Mouse (Mus musculus): Measurements from ENCODE around the gene Ntn5. TPM values are rescaled to one million over a fixed set of nuclear protein-coding genes. Genes with fewer than 3 reads are reported as not detected.

Gene Ntn5
- total and polyA plus RNA-seq, 2 experiments from 2014 or later = 0.73 to 1.3 TPM

DNA sequence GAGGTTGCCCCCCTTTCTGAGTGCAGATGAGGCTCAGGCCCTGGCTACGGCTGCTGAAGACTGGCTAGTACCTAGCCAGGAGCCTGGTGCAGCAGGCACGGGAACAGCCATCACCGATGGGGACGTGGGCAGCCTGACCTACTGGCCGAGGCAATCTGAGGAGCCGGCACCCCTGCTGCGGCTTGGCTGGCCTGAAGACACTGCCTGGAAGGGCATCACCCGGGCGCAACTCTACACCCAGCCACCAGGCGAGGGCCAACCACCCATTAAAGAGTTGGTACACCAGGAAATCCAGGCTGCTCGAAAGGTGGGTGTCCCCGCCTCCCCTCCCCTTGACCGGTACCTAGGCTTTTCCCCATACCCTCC, 38.5 kb downstream of the Ntn5 start:
- H3K4me3 ChIP-seq (ENCODE audit: low read depth, low read length) = no peak overlapping the region
- H3K36me3 ChIP-seq (ENCODE audit: insufficient read depth, low read length) = peaks cover 48% of the 10 kb centered on the region

DNA sequence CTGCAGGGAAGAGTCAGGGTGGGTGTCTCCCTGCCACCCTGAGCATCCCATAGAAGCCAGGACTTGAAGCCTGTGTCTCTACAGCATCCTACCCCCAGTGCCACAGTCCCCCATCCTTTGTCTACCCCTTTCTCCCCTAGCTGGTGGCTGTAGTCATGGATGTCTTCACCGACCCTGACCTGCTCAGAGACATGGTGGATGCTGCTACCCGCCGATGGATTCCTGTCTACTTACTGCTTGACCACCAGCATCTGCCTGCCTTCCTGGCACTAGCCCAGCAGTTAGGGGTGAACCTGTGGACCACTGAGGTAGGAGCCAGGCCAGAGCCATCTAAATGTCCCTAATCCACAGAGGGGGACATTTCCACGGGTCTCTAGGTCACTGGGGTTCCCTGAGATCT, 39.5 kb downstream of the Ntn5 start:
- TF ChIP-seq CTCF (IDR thresholded peaks at IDR 0.05) = no peak
- H3K36me3 ChIP-seq (ENCODE audit: insufficient read depth, low read length) = peaks cover 48% of the 10 kb centered on the region

More for the DNA sequence above, 38.5 kb downstream of the Ntn5 start:
- peaks cover 3% of the 10 kb centered on the region; the same call in 1 of the 2 replicates for H3K4me1 ChIP-seq (ENCODE audit: insufficient read depth, low read length)
- TF ChIP-seq CTCF (IDR thresholded peaks at IDR 0.05) = peak; percentile 12; the same call in 1 of the 2 replicates
- H3K9ac ChIP-seq (replicated peaks; ENCODE audit: low read length, poor library complexity, severe bottlenecking) = 0 out of 2 replicates have a peak overlapping the region, but pooled peaks have one; percentile 13
- ATAC-seq (ENCODE audit: low FRiP score) = no peak
- H3K4me2 ChIP-seq (ENCODE audit: low read depth, low read length, poor library complexity, severe bottlenecking) = no peak overlapping the region
- no peak for DNase-seq (ENCODE audit: low spot score)
- no peaks in the 10 kb centered on the region for H3K9me3 ChIP-seq (ENCODE audit: low read length)
- no peak overlapping the region for H3K27ac ChIP-seq (ENCODE audit: low read depth, low read length)
- WGBS = 85% methylated on average over 13 of the region's 13 CpGs
- H3K27me3 ChIP-seq (ENCODE audit: insufficient read depth, low read length) = no peaks in the 10 kb centered on the region

DNA sequence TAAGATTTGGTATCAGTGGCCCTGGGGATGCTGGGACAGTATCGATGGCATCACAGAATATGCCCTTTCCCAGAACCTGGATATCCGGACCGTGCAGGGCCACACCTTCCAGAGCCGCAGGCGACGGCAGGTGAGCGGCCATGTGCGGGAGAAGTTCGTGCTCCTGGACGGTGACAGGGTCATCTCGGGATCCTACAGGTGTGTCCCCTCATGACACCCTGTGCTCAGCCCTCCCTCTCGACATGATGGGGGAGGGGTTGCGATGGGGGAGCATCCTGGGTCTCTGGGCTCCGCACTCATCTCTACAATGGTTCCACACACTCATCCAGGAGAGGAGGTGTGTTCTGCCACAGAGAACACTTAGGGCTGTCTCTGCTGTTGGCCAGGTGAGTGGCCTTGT, 40.0 kb downstream of the Ntn5 start:
- H3K27ac ChIP-seq (ENCODE audit: low read depth, low read length) = no peak overlapping the region
- H3K9me3 ChIP-seq (ENCODE audit: low read length) = no peaks in the 10 kb centered on the region
- no peak for ATAC-seq (ENCODE audit: low FRiP score)
- no peak overlapping the region for H3K9ac ChIP-seq (replicated peaks; ENCODE audit: low read length, poor library complexity, severe bottlenecking)
- no peak overlapping the region for H3K4me2 ChIP-seq (ENCODE audit: low read depth, low read length, poor library complexity, severe bottlenecking)
- WGBS = 95% methylated on average over 14 of the region's 14 CpGs
- peaks cover 3% of the 10 kb centered on the region; the same call in 1 of the 2 replicates for H3K4me1 ChIP-seq (ENCODE audit: insufficient read depth, low read length)
- H3K36me3 ChIP-seq (ENCODE audit: insufficient read depth, low read length) = peaks cover 48% of the 10 kb centered on the region
- TF ChIP-seq CTCF (IDR thresholded peaks at IDR 0.05) = no peak
- H3K4me3 ChIP-seq (ENCODE audit: low read depth, low read length) = no peak overlapping the region
- DNase-seq (ENCODE audit: low spot score) = no peak
- H3K27me3 ChIP-seq (ENCODE audit: insufficient read depth, low read length) = no peaks in the 10 kb centered on the region

More for the DNA sequence above, 39.5 kb downstream of the Ntn5 start:
- ATAC-seq (ENCODE audit: low FRiP score) (no peak), DNase-seq (ENCODE audit: low spot score) (no peak)
- WGBS = 95% methylated on average over 4 of the region's 4 CpGs
- no peak overlapping the region for H3K27ac ChIP-seq (ENCODE audit: low read depth, low read length)
- H3K4me3 ChIP-seq (ENCODE audit: low read depth, low read length) = no peak overlapping the region
- H3K4me1 ChIP-seq (ENCODE audit: insufficient read depth, low read length) = peaks cover 3% of the 10 kb centered on the region; the same call in 1 of the 2 replicates
- no peaks in the 10 kb centered on the region for H3K27me3 ChIP-seq (ENCODE audit: insufficient read depth, low read length)
- H3K4me2 ChIP-seq (ENCODE audit: low read depth, low read length, poor library complexity, severe bottlenecking) = no peak overlapping the region
- H3K9me3 ChIP-seq (ENCODE audit: low read length) = no peaks in the 10 kb centered on the region
- 0 out of 2 replicates have a peak overlapping the region, but pooled peaks have one; percentile 33 for H3K9ac ChIP-seq (replicated peaks; ENCODE audit: low read length, poor library complexity, severe bottlenecking)

DNA sequence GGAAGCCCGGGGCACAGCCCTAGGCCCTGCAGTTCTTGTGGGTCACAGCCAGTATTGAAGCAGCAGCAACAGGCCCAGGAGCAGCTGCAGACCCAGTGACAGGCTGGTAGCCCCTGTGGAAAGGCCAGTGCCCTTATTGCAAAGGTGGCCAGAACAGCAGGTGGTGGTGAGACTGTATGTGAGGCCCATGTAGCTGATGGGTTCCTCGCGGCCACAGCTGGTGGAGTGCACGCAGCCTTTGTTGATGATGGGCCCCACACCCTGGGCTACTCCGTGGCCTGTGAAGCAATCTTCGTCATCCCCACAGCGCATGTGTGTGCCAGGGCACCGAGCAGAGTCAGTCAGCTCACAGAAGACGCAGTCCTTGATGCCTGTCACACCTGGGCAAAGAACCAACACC, 41.3 kb downstream of the Ntn5 start:
- no peak overlapping the region for H3K9ac ChIP-seq (replicated peaks; ENCODE audit: low read length, poor library complexity, severe bottlenecking)
- ATAC-seq (ENCODE audit: low FRiP score) (no peak), DNase-seq (ENCODE audit: low spot score) (no peak)
- H3K27me3 ChIP-seq (ENCODE audit: insufficient read depth, low read length) = no peaks in the 10 kb centered on the region
- H3K4me1 ChIP-seq (ENCODE audit: insufficient read depth, low read length) = no peaks in the 10 kb centered on the region
- H3K4me2 ChIP-seq (ENCODE audit: low read depth, low read length, poor library complexity, severe bottlenecking) = no peak overlapping the region
- H3K36me3 ChIP-seq (ENCODE audit: insufficient read depth, low read length) = peaks cover 44% of the 10 kb centered on the region
- 94% methylated on average over 9 of the region's 9 CpGs for WGBS
- H3K9me3 ChIP-seq (ENCODE audit: low read length) = no peaks in the 10 kb centered on the region
- H3K4me3 ChIP-seq (ENCODE audit: low read depth, low read length) = no peak overlapping the region
- no peak for TF ChIP-seq CTCF (IDR thresholded peaks at IDR 0.05)
- no peak overlapping the region for H3K27ac ChIP-seq (ENCODE audit: low read depth, low read length)

DNA sequence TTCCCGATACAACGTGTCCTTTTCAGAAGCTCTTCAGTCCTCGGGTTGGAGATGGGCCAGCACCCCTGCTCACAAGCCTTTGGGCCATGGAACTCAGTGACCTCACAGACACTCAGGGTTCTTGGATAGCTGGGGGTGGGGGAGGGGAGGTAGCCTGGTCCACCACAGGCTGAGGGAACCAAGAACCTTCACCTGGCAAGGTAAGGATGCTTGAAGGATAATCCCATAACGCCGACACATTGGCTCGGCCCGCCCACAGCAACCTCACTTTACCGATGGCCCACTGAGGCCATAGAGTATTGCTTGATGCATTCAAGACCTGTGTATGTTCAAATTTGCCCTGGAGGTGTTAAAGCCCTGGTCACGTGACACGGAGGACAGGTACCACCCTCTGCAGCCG, 41.9 kb downstream of the Ntn5 start, which contains the start of gene Spaca4:
Spaca4 (minus strand) TSS at position 101 of the 400 bp plus-strand sequence.
- no peaks in the 10 kb centered on the region for H3K9me3 ChIP-seq (ENCODE audit: low read length)
- H3K4me1 ChIP-seq (ENCODE audit: insufficient read depth, low read length) = no peaks in the 10 kb centered on the region
- WGBS = 93% methylated on average over 11 of the region's 11 CpGs
- ATAC-seq (ENCODE audit: low FRiP score) (no peak), DNase-seq (ENCODE audit: low spot score) (no peak)
- no peak within 1 kb of the TSS for H3K27ac ChIP-seq (ENCODE audit: low read depth, low read length)
- no peaks in the 10 kb centered on the region for H3K27me3 ChIP-seq (ENCODE audit: insufficient read depth, low read length)
- no peak within 1 kb of the TSS for H3K9ac ChIP-seq (replicated peaks; ENCODE audit: low read length, poor library complexity, severe bottlenecking)
- no peak for TF ChIP-seq CTCF (IDR thresholded peaks at IDR 0.05)
- H3K4me3 ChIP-seq (ENCODE audit: low read depth, low read length) = no peak within 1 kb of the TSS
- H3K4me2 ChIP-seq (ENCODE audit: low read depth, low read length, poor library complexity, severe bottlenecking) = no peak within 1 kb of the TSS
- peaks cover 40% of the 10 kb centered on the region for H3K36me3 ChIP-seq (ENCODE audit: insufficient read depth, low read length)

DNA sequence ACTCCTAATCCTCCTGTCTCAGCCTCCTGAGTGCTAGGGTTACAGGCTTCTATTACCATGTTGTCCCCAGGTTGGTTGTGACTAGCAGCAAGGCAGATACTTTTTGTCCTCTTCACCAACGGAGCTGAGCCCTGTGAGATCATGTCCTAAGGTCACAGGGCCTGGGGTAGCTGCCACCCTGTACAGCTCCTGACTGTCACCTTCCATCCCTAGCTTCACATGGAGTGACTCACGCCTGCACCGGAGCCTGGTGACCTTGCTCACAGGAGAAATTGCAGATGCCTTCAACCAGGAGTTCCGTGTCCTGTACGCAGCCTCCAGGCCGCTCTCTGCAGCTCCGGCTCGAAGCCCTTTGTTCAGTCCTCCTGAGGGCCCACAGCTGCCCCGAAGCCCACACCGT, 42.6 kb downstream of the Ntn5 start:
- no peaks in the 10 kb centered on the region for H3K27me3 ChIP-seq (ENCODE audit: insufficient read depth, low read length)
- H3K4me2 ChIP-seq (ENCODE audit: low read depth, low read length, poor library complexity, severe bottlenecking) = no peak overlapping the region
- WGBS = 95% methylated on average over 10 of the region's 10 CpGs
- H3K4me1 ChIP-seq (ENCODE audit: insufficient read depth, low read length) = no peaks in the 10 kb centered on the region
- TF ChIP-seq CTCF (IDR thresholded peaks at IDR 0.05) = no peak
- DNase-seq (ENCODE audit: low spot score) (no peak), ATAC-seq (ENCODE audit: low FRiP score) (no peak)
- H3K4me3 ChIP-seq (ENCODE audit: low read depth, low read length) = no peak overlapping the region
- H3K9me3 ChIP-seq (ENCODE audit: low read length) = no peaks in the 10 kb centered on the region
- no peak overlapping the region for H3K27ac ChIP-seq (ENCODE audit: low read depth, low read length)
- H3K9ac ChIP-seq (replicated peaks; ENCODE audit: low read length, poor library complexity, severe bottlenecking) = no peak overlapping the region
- H3K36me3 ChIP-seq (ENCODE audit: insufficient read depth, low read length) = peaks cover 35% of the 10 kb centered on the region
